Mouse (Mus musculus) right cerebral cortex, postnatal 36 days (tissue): ENCODE measurements around the gene Creb3.
A peak's percentile ranks its signal among the peaks of the same experiment; 100 is the strongest.

Experiments
- DNase-seq, 2 experiments: peaks; one replicate each; pipeline ENCODE4 v3.0.0; 2022; ENCODE audit warnings: low spot score in 2 of 2, mixed read lengths in 1 of 2

The Creb3 gene

DNA sequence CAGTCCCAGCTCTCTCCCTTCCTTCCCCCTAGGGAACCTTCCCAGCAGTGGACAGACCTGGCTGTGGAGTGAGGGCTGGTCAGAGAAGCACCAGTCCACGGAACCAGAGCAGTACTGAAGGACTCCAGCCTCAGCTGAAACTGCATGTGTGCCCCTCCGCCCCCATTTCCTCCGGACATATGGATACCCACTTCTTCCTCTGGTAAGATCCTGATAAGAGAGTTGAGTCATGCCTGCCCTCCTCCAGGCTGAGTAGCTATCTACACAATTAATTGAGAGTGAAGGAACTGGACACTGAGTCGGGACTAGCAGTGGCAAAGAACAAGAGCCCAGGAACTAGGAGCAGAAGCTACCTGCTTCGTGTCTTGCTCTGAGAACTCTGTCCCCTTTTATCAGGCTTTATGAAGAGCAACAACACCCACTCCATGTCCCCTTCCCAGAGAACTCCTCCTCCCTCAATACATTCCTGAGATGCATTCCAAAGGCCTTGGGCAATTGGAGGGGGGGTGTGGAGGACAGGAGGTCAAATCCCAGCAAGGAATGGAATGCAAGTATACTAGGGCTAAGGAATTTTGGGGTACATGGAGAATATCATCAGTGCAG, 4.0 kb upstream of the Creb3 start:
- no peak for DNase-seq

DNA sequence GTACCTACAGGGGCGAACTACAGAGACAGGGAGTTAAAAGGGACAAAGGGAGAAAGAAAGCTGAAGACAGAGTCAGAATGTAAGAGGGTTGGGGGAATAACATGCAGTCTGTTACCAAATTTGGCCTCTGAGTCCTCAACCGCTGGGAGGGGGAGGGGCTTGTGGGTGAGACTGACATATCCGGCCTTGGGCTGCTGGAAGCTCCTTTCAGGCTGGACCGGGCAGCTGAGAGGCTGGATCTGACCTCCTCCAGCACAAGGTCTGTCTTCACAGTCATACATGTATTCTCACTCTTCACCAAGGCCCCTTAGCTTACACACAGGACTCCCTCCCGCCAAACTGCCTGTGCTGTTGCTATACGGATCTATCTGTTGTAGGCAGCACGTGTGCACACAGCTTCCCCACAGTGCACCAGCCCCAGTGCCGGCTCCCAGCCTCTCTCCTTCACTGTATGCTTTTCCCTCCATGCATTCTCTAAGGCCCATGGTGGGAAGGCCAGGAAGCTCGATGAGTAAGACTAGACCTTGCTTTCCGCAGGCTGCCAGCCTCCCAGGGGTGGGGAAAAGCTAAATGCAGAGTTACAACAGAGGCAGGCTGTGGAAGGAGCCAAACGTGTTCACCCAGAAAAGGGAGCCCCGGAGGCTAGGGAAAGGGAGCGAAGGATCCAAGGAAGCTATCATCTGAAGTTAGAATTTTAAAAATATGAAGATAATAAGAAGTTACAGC, 3.3 kb upstream of the Creb3 start:
- no peak for DNase-seq

DNA sequence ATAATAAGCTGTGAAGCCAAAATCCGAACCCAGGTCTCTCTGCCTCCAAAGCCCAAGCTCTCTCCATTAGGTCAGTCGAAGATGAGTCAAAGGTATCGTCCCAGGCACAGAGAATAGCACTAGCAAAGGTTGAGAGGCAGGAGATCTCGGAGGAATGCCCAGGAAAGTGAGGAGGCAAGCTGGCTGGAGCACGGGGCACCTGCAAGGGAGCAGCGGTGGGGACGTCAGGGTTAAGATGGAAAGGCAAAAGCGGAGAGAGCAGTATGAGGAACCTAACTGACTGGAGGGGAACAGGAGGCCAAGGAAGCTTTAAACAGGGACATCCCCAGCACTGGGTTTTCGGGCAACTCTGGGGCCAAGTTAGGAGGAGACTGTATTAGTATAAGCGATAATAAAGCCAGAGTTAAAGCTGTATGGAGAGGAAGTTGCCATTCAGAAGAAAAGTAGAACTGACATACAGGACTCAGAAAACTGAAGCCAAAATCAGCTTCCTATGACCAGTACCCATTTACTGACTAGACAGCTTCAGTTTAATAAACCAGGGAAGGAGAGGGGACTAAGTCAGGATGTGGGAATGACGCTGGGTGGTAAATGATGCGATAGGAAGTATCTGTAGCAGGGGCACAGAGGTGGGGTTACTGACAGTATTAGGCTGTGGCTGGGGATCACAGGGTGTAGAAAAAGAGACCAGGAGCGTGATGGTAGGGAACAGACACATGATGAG, 2.5 kb upstream of the Creb3 start:
- DNase-seq = no peak

DNA sequence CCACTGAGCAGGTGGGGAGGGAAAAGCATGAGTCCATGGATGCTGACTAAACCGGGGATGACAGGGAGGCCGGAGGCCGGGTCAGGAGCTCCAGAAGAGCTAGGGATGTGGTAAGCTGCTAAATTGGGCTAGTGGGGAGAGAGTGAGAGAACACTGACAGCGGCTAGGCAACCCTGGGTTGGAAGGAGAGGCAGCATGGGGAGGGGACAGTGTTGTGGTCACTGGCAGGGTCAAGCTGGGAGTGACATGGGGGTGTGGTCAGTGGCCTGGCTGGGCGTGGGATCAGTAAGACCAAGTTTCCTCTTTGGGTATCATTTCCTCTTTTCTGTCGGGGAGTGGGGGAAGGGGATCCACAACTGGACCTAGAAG, 1.9 kb upstream of the Creb3 start:
- peak in 1 of 2 experiments; percentile 22 for DNase-seq

GRCm38 (mm10) chr4:43560976-43561375, 1.2 kb upstream of the Creb3 start:
- no peak for DNase-seq

DNA sequence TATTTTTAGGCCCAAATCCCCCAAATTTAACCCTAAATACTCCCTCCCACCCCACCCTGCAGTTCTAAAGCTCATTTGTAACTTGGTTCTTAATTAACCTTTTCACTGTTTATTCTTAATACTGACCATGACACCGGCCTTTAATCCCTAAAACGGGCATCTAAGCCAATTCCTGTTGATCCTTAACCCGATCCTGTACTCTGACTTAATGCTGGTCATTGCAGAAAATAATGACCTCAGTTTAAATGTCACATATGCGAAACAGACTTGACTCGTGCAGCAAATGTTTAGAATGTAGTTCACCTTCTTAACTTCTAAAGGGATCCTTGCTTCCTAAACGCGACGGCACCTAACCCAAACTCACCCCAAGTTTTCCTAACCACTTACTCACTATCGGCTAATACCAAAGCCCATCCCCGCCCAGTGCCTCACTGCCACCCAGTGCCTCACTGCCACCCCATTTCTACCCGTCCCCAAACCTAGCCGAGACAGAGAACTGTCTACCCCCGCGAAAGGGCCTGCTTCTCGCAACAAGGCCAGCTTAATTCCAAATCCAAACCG, 616 bp upstream of the Creb3 start:
- DNase-seq = peak in 1 of 2 experiments; percentile 26

DNA sequence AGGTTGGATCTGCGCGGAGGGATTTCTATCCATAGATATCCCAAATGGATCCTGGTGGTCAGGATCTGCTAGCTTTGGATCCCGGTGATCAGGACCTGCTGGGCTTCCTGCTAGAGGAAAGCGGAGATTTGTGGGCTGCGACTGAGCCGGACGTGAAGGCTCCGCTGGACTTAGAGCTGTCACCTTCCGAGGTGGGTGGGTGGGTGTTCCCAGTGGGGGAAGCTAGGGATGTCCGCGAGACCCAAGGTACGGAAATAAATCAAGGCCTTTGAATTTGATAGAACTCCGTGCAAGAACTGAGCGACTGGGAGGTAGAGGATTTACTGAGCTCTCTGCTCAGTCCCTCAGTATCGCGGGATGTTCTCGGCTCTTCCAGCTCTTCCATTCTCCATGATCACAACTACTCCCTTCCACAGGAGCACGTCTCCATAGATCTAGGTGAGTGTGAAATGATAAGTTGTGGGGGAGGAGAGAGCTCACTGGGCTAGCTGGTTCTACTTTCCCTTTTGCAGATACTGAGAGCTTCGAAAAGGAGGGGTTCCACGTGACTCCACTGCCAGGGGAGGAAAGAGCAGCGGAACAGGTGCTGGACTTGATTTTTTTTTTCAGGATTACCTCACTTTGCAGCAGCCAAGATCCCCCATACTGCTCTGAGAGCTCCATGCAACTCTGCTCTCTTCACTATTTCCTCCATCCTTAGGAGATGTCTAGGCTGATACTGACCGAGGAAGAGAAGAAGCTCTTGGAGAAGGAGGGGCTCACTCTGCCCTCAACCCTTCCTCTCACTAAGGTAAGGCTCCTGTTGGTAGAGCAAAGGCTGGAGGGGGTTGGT, 853 bp downstream of the Creb3 start:
- DNase-seq = no peak

GRCm38 (mm10) chr4:43563601-43563875, 1.4 kb downstream of the Creb3 start:
- DNase-seq = no peak

DNA sequence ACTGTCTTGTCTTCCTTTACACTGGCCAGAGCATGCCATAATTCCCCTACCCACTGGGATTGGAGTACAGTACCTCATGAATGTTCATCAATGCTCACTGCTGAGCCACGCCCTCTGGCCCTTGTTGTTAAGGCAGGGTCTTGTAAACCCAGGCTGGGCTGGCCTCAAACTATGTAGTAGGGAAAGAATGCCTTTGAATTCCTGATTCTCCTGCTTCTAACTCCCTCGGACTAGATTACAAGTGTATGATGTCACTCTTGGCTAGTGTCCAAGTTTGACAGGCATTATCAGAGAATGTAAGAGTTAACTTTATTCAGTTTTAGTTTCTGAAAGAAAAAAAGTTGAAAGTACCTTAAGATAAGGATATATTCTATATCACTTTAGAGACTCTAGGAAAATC, 2.1 kb downstream of the Creb3 start:
- no peak for DNase-seq

- no peak for DNase-seq
These were observed 5.0 kb downstream of the Creb3 start for GRCm38 (mm10) chr4:43567140-43567539.

GRCm38 (mm10) chr4:43571395-43572045, 9.4 kb downstream of the Creb3 start:
- DNase-seq = no peak

GRCm38 (mm10) chr4:43573561-43573960, 11.4 kb downstream of the Creb3 start:
- DNase-seq = no peak

DNA sequence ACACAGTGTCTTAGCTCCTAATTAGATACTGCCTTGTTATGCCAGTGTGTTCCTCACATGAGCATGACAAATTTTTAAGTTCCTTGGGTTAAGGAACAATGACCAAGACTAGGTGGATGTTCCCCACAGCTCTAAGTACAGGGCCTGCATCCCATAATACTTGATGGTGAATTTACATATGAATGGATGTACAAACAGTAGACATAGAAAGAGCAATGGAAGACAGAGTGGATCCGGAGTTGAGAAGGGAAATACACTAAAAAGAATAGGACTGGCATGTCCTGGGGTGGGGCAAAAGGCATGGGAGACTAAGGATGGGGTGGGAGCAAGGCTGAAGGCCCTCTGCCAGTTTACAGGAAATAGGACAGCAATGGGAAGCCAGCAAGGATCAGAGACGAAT, 13.2 kb downstream of the Creb3 start:
- DNase-seq = no peak

- DNase-seq = no peak
These were observed 15.2 kb downstream of the Creb3 start for GRCm38 (mm10) chr4:43577237-43577881.

- peak; percentile 81 to 84 for DNase-seq
These were observed 16.5 kb downstream of the Creb3 start, which contains the start of the genes Rgp1 and Gba2 for GRCm38 (mm10) chr4:43578376-43579204. Gene Rgp1 (plus strand): TSS chr4:43578715. Gene Gba2 (minus strand): TSS chr4:43578873.

- no peak for DNase-seq
These were observed 17.1 kb downstream of the Creb3 start for GRCm38 (mm10) chr4:43579256-43579655.

- DNase-seq = no peak
These were observed 17.6 kb downstream of the Creb3 start for GRCm38 (mm10) chr4:43579731-43580130.

DNA sequence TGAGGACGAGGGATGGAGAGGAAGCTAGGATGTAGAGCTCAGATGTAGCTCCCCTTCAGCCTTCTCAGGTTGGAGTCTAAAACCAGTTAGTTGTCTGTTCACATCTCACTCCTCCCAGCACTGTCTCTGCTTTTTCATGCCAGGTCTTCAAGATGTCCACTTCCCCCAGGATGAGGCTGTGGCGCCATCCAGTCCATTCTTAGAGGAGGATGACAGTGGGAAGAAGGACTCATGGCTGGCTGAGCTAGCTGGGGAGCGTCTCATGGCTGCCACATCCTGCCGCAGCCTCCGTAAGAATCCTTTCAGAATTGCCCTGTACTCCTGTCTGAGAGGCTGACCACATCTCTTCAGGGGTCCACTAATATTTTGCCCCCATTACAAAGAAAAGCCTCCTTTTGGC, 18.6 kb downstream of the Creb3 start:
- no peak for DNase-seq

- no peak for DNase-seq
These were observed 19.2 kb downstream of the Creb3 start for GRCm38 (mm10) chr4:43581381-43581780.

GRCm38 (mm10) chr4:43582241-43582640, 20.1 kb downstream of the Creb3 start:
- DNase-seq = no peak
